Mouse (Mus musculus) kidney, embryonic 15.5 days (tissue): ENCODE data around the gene Hoxd3. TPM values are rescaled to one million over a fixed set of nuclear protein-coding genes. Genes with fewer than 3 reads are reported as not detected.

Experiments used
- ATAC-seq: fragments of 200-750 bp; cut with Nextera tagmentation; replicated peaks from 2 replicates; pipeline ENCODE4 v1.8.0; 2017; ENCODE audit warnings: moderate TSS enrichment; ENCODE audit not compliant: low FRiP score
- H3K27ac ChIP-seq: fragments of 300-500 bp; sonication (generic); 2 replicates; pipeline ENCODE4 v1.5.1; 2015; ENCODE audit warnings: mild to moderate bottlenecking, inconsistent platforms
- H3K27me3 ChIP-seq: fragments of 300-500 bp; sonication (generic); 2 replicates; pipeline ENCODE4 v1.6.1; 2015; ENCODE audit warnings: inconsistent platforms
- H3K36me3 ChIP-seq: fragments of 300-500 bp; sonication (generic); 2 replicates; pipeline ENCODE4 v1.6.1; 2015; ENCODE audit warnings: inconsistent platforms
- H3K4me1 ChIP-seq: fragments of 300-500 bp; sonication (generic); 2 replicates; pipeline ENCODE4 v1.6.1; 2015; ENCODE audit warnings: inconsistent platforms
- H3K4me2 ChIP-seq: fragments of 300-500 bp; sonication (generic); 2 replicates; pipeline ENCODE4 v1.6.1; 2015; ENCODE audit warnings: moderate library complexity, mild to moderate bottlenecking, inconsistent platforms
- H3K4me3 ChIP-seq: fragments of 300-500 bp; sonication (generic); replicated peaks from 2 replicates; pipeline ENCODE4 v1.5.1; 2015; ENCODE audit warnings: mild to moderate bottlenecking, inconsistent platforms
- H3K9ac ChIP-seq: fragments of 300-500 bp; sonication (generic); 2 replicates; pipeline ENCODE4 v1.6.1; 2015; ENCODE audit warnings: mild to moderate bottlenecking, inconsistent platforms
- H3K9me3 ChIP-seq: fragments of 300-500 bp; sonication (generic); replicated peaks from 2 replicates; pipeline ENCODE4 v1.6.1; 2016; ENCODE audit warnings: inconsistent platforms
- WGBS: fragments of 180-500 bp; shearing (Covaris S2); methylation state at CpG from one replicate; pipeline ENCODE4 v1.1.7; 2015; ENCODE audit warnings: mixed read lengths; 5-methylcytosine and 5-hydroxymethylcytosine counted together
- polyA plus RNA-seq: library from polyadenylated mRNA; unstranded; fragments of >200 nt; fragmentation: Nextera tagmentation; extraction: Ambion mirVana; gene quantifications from 2 replicates; pipeline ENCODE4 v1.2.1, GENCODE M21; 2015

Hoxd3 gene
- polyA plus RNA-seq, 1 experiment from 2014 or later = 15.2 TPM

GRCm38 (mm10) chr2:74737578-74738070, 25.9 kb downstream of the Hoxd3 start:
- Histone ChIP-seq H3K36me3 (no peaks in the 10 kb centered on the region), H3K27ac (peak overlapping the region; percentile 96), H3K4me2 (peak overlapping the region; percentile 77), H3K9me3 (no peaks in the 10 kb centered on the region), H3K27me3 (peaks cover 26% of the 10 kb centered on the region), H3K9ac (peak overlapping the region; percentile 33; the same call in 1 of the 2 replicates), H3K4me3 (peak overlapping the region; percentile 45), H3K4me1 (peaks cover 93% of the 10 kb centered on the region)
- 31% methylated on average over 7 of the region's 7 CpGs for WGBS
- ATAC-seq = no peak

GRCm38 (mm10) chr2:74738623-74739475, 27.1 kb downstream of the Hoxd3 start:
- H3K9ac ChIP-seq = peak overlapping the region; percentile 33
- no peaks in the 10 kb centered on the region for H3K9me3 ChIP-seq
- H3K27ac ChIP-seq = peak overlapping the region; percentile 96
- peaks cover 81% of the 10 kb centered on the region for H3K4me1 ChIP-seq
- peaks cover 29% of the 10 kb centered on the region for H3K27me3 ChIP-seq
- H3K4me2 ChIP-seq = peak overlapping the region; percentile 77
- H3K4me3 ChIP-seq = peak overlapping the region; percentile 45
- WGBS = 9% methylated on average over 20 of the region's 20 CpGs
- H3K36me3 ChIP-seq = no peaks in the 10 kb centered on the region
- ATAC-seq = no peak

GRCm38 (mm10) chr2:74739476-74739800, 27.7 kb downstream of the Hoxd3 start:
- no peaks in the 10 kb centered on the region for H3K36me3 ChIP-seq
- no peak for ATAC-seq
- H3K27ac ChIP-seq = peak overlapping the region; percentile 96
- H3K9ac ChIP-seq = peak overlapping the region; percentile 33; the same call in 1 of the 2 replicates
- 36% methylated on average over 2 of the region's 2 CpGs for WGBS
- peak overlapping the region; percentile 45 for H3K4me3 ChIP-seq
- peak overlapping the region; percentile 77 for H3K4me2 ChIP-seq
- H3K27me3 ChIP-seq = peaks cover 34% of the 10 kb centered on the region
- no peaks in the 10 kb centered on the region for H3K9me3 ChIP-seq
- peaks cover 77% of the 10 kb centered on the region for H3K4me1 ChIP-seq

GRCm38 (mm10) chr2:74739869-74740268, 28.1 kb downstream of the Hoxd3 start:
- Histone ChIP-seq H3K9ac (peak overlapping the region; percentile 53), H3K4me3 (peak overlapping the region; percentile 45), H3K9me3 (no peaks in the 10 kb centered on the region), H3K4me2 (peak overlapping the region; percentile 77), H3K4me1 (peaks cover 73% of the 10 kb centered on the region), H3K36me3 (no peaks in the 10 kb centered on the region), H3K27ac (peak overlapping the region; percentile 96), H3K27me3 (peaks cover 34% of the 10 kb centered on the region)
- WGBS = 6% methylated on average over 14 of the region's 14 CpGs
- ATAC-seq = no peak

- H3K27ac ChIP-seq = peak overlapping the region; percentile 96
- no peaks in the 10 kb centered on the region for H3K9me3 ChIP-seq
- peaks cover 71% of the 10 kb centered on the region for H3K4me1 ChIP-seq
- no peaks in the 10 kb centered on the region for H3K36me3 ChIP-seq
- 2% methylated on average over 43 of the region's 43 CpGs for WGBS
- ATAC-seq = peak; percentile 59
- H3K9ac ChIP-seq = peak overlapping the region; percentile 53
- H3K27me3 ChIP-seq = peaks cover 36% of the 10 kb centered on the region
- peak overlapping the region; percentile 77 for H3K4me2 ChIP-seq
- H3K4me3 ChIP-seq = peak overlapping the region; percentile 45
These were observed 28.8 kb downstream of the Hoxd3 start for GRCm38 (mm10) chr2:74740311-74741091.

GRCm38 (mm10) chr2:74741252-74741978, 29.7 kb downstream of the Hoxd3 start:
- peaks cover 40% of the 10 kb centered on the region for H3K27me3 ChIP-seq

GRCm38 (mm10) chr2:74741979-74742277, 30.2 kb downstream of the Hoxd3 start:
- H3K36me3 ChIP-seq = no peaks in the 10 kb centered on the region
- H3K9ac ChIP-seq = no peak overlapping the region
- no peak overlapping the region for H3K4me2 ChIP-seq
- peaks cover 71% of the 10 kb centered on the region for H3K4me1 ChIP-seq
- ATAC-seq = no peak
- no peak overlapping the region for H3K4me3 ChIP-seq
- H3K9me3 ChIP-seq = no peaks in the 10 kb centered on the region
- H3K27ac ChIP-seq = peak overlapping the region; percentile 75
- peaks cover 41% of the 10 kb centered on the region for H3K27me3 ChIP-seq

More at GRCm38 (mm10) chr2:74741252-74741978, 29.7 kb downstream of the Hoxd3 start:
- Histone ChIP-seq H3K4me3 (no peak overlapping the region), H3K27ac (peak overlapping the region; percentile 75), H3K36me3 (no peaks in the 10 kb centered on the region), H3K4me2 (no peak overlapping the region), H3K9ac (no peak overlapping the region), H3K9me3 (no peaks in the 10 kb centered on the region), H3K4me1 (peaks cover 71% of the 10 kb centered on the region)
- 38% methylated on average over 2 of the region's 3 CpGs for WGBS
- ATAC-seq = 0 out of 2 replicates have a peak, but pooled peaks have one; percentile 11

- no peak overlapping the region; the same call in 1 of the 2 replicates for H3K9ac ChIP-seq
- WGBS = 27% methylated on average over 6 of the region's 6 CpGs
- no peak for ATAC-seq
These were observed 34.0 kb downstream of the Hoxd3 start for GRCm38 (mm10) chr2:74745540-74746297.

GRCm38 (mm10) chr2:74746298-74746921, 34.7 kb downstream of the Hoxd3 start:
- H3K9ac ChIP-seq = peak overlapping the region; percentile 44
- peaks cover 62% of the 10 kb centered on the region for H3K4me1 ChIP-seq
- 8% methylated on average over 58 of the region's 58 CpGs for WGBS
- ATAC-seq = no peak; the same call in 1 of the 2 replicates
- no peaks in the 10 kb centered on the region for H3K36me3 ChIP-seq
- H3K9me3 ChIP-seq = no peaks in the 10 kb centered on the region
- H3K27ac ChIP-seq = peak overlapping the region; percentile 61
- H3K27me3 ChIP-seq = peaks cover 38% of the 10 kb centered on the region
- H3K4me3 ChIP-seq = peak overlapping the region; percentile 32
- peak overlapping the region; percentile 73 for H3K4me2 ChIP-seq

More at GRCm38 (mm10) chr2:74745540-74746297, 34.0 kb downstream of the Hoxd3 start:
- Histone ChIP-seq H3K36me3 (no peaks in the 10 kb centered on the region), H3K4me1 (peaks cover 68% of the 10 kb centered on the region), H3K4me2 (peak overlapping the region; percentile 73), H3K27me3 (peaks cover 31% of the 10 kb centered on the region), H3K9me3 (no peaks in the 10 kb centered on the region), H3K27ac (peak overlapping the region; percentile 61; the same call in 1 of the 2 replicates), H3K4me3 (peak overlapping the region; percentile 32)

- Histone ChIP-seq H3K27ac (peak overlapping the region; percentile 61), H3K9ac (peak overlapping the region; percentile 44), H3K4me2 (peak overlapping the region; percentile 73), H3K36me3 (no peaks in the 10 kb centered on the region), H3K4me1 (peaks cover 57% of the 10 kb centered on the region), H3K4me3 (peak overlapping the region; percentile 32), H3K9me3 (no peaks in the 10 kb centered on the region), H3K27me3 (peaks cover 43% of the 10 kb centered on the region)
- WGBS = 19% methylated on average over 24 of the region's 24 CpGs
- peak; percentile 40; the same call in 1 of the 2 replicates for ATAC-seq
These were observed 35.3 kb downstream of the Hoxd3 start for GRCm38 (mm10) chr2:74747006-74747405.
